Mouse (Mus musculus) kidney, adult 18-20 months (tissue): ENCODE measurements around the gene Sh3d21.
"Not testable (repeated sequence)": the region's sequence is repeated elsewhere in the genome, so short reads cannot be mapped to it uniquely, and the experiment has no call there.

Experiments
- DNase-seq: peaks from one replicate; pipeline ENCODE4 v3.0.0; 2021

The Sh3d21 gene

GRCm38 (mm10) chr4:126163067-126163659 lies at the start of gene Sh3d21:
TSS of gene Sh3d21 (minus strand) at chr4:126163491.
- peak; percentile 67 for DNase-seq

GRCm38 (mm10) chr4:126207081-126207480 lies 43.8 kb upstream of the Sh3d21 start:
- DNase-seq = no peak

- DNase-seq = no peak
Measured at GRCm38 (mm10) chr4:126205386-126205785, 42.1 kb upstream of the Sh3d21 start.

GRCm38 (mm10) chr4:126204661-126205230 lies 41.5 kb upstream of the Sh3d21 start:
- no peak for DNase-seq

GRCm38 (mm10) chr4:126204016-126204415 lies 40.7 kb upstream of the Sh3d21 start:
- DNase-seq = no peak

- DNase-seq = no peak
Measured at GRCm38 (mm10) chr4:126203336-126203895, 40.1 kb upstream of the Sh3d21 start.

- peak; percentile 99 for DNase-seq
Measured at GRCm38 (mm10) chr4:126202303-126203181, 39.3 kb upstream of the Sh3d21 start, which contains the start of gene Thrap3. TSS of gene Thrap3 (minus strand) at chr4:126202760.

- peak; percentile 56 for DNase-seq
Measured at GRCm38 (mm10) chr4:126201514-126202302, 38.4 kb upstream of the Sh3d21 start.

- no peak for DNase-seq
Measured at GRCm38 (mm10) chr4:126200656-126201055, 37.4 kb upstream of the Sh3d21 start.

- no peak for DNase-seq
Measured at GRCm38 (mm10) chr4:126200036-126200435, 36.7 kb upstream of the Sh3d21 start.

- DNase-seq = no peak
Measured at GRCm38 (mm10) chr4:126199556-126199955, 36.3 kb upstream of the Sh3d21 start.

GRCm38 (mm10) chr4:126197485-126197884 lies 34.2 kb upstream of the Sh3d21 start:
- no peak for DNase-seq

- no peak for DNase-seq
Measured at GRCm38 (mm10) chr4:126194916-126195315, 31.6 kb upstream of the Sh3d21 start.

- DNase-seq = no peak
Measured at GRCm38 (mm10) chr4:126194216-126194615, 30.9 kb upstream of the Sh3d21 start.

GRCm38 (mm10) chr4:126190636-126191035 lies 27.3 kb upstream of the Sh3d21 start:
- DNase-seq = no peak

- DNase-seq = no peak
Measured at GRCm38 (mm10) chr4:126187096-126187495, 23.8 kb upstream of the Sh3d21 start.

GRCm38 (mm10) chr4:126183034-126183433 lies 19.7 kb upstream of the Sh3d21 start:
- DNase-seq = no peak

- DNase-seq = peak; percentile 60
Measured at GRCm38 (mm10) chr4:126181170-126181957, 18.1 kb upstream of the Sh3d21 start.

- DNase-seq = not testable (repeated sequence)
Measured at GRCm38 (mm10) chr4:126175980-126176379, 12.7 kb upstream of the Sh3d21 start.

GRCm38 (mm10) chr4:126173800-126174199 lies 10.5 kb upstream of the Sh3d21 start:
- no peak for DNase-seq

- DNase-seq = not testable (repeated sequence)
Measured at GRCm38 (mm10) chr4:126170737-126171136, 7.4 kb upstream of the Sh3d21 start.

GRCm38 (mm10) chr4:126168851-126169250 lies 5.6 kb upstream of the Sh3d21 start:
- DNase-seq = no peak
